Mouse (Mus musculus): ENCODE data around the gene Tmsb10.

The Tmsb10 gene

GRCm38 (mm10) chr6:72911261-72911660 is 47.3 kb downstream of the Tmsb10 start:
- DNase-seq (ENCODE audit: extremely low spot score): no peak
